Mouse (Mus musculus) lung, adult 2 months (tissue): ENCODE data around the gene Glrx5.

Source experiments
- CTCF ChIP-seq: fragments of 200-500 bp; IDR thresholded peaks from 2 replicates; pipeline ENCODE4 v1.5.1; 2011; ENCODE audit warnings: mild to moderate bottlenecking, low read length, control low read depth; ENCODE audit not compliant: insufficient read depth
- POLR2A ChIP-seq: fragments of 200-500 bp; IDR thresholded peaks from 2 replicates; pipeline ENCODE4 v1.6.1; 2011; ENCODE audit warnings: low read depth, mild to moderate bottlenecking, control low read depth, low read length, borderline replicate concordance; ENCODE audit errors: extremely low read depth

DNA sequence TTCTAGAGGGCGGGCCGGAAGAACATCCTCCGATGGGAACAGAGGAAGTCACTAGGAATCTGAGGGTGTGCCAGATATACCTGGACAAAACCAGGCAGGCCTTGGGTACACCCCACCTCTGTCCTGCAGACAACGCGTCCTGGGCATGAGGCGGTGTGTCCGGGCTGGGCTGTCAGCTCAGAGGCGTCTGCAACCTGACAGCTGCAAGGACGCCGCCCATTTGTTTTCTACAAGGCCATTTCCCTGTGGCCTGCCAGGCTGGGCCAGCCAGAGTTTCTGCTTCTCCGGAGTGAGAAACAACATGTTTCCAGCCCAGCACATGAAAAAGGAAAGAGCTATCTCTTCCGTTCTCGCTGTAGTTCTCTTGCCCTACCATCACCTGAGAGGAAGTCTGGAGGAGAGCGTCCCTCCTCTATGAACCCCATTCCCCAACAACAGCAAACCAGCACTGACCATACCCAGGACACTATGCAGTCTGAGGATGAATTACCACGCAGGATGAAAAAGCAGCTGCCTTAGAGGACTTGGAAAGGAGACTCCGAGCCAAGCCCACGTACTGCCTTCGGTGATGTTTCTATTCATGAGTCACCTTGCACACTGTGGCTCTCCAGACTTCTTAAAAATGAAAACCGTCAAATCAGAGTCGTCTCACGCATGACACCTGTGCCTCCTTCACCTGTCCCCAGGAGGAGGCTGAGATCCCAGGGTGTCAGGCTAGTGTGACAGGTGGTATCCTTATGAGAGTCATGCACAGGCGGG, 27.4 kb upstream of the Glrx5 start:
- TF ChIP-seq CTCF = no peak
- no peak for TF ChIP-seq POLR2A
